Mouse (Mus musculus) midbrain, embryonic 10.5 days (tissue): Measurements from ENCODE around the gene Slc2a12. TPM values are rescaled to one million over a fixed set of nuclear protein-coding genes. Genes with fewer than 3 reads are reported as not detected.

ENCODE experiments used
- DNase-seq: peaks from one replicate; pipeline ENCODE4 v3.0.0-alpha.2; 2017; ENCODE audit warnings: low spot score
- H3K27ac ChIP-seq: fragments of 300-500 bp; sonication (generic); replicated peaks from 2 replicates; pipeline ENCODE4 v1.5.1; 2016; ENCODE audit warnings: mild to moderate bottlenecking
- H3K27me3 ChIP-seq: fragments of 300-500 bp; sonication (generic); 2 replicates; pipeline ENCODE4 v1.6.1; 2016; ENCODE audit warnings: low read depth, mild to moderate bottlenecking; ENCODE audit not compliant: poor library complexity, severe bottlenecking
- H3K36me3 ChIP-seq: fragments of 300-500 bp; sonication (generic); 2 replicates; pipeline ENCODE4 v1.6.1; 2016; ENCODE audit warnings: mild to moderate bottlenecking, moderate library complexity
- H3K4me1 ChIP-seq: fragments of 300-500 bp; sonication (generic); 2 replicates; pipeline ENCODE4 v1.6.1; 2016
- H3K4me3 ChIP-seq: fragments of 300-500 bp; sonication (generic); 2 replicates; pipeline ENCODE4 v1.5.1; 2016; ENCODE audit warnings: mild to moderate bottlenecking, moderate library complexity
- H3K9me3 ChIP-seq: fragments of 300-500 bp; sonication (generic); replicated peaks from 2 replicates; pipeline ENCODE4 v1.6.1; 2016; ENCODE audit warnings: mild to moderate bottlenecking
- WGBS: fragments of 180-500 bp; shearing (Covaris S2); methylation state at CpG from one replicate; pipeline ENCODE4 v1.1.7; 2016; 5-methylcytosine and 5-hydroxymethylcytosine counted together
- polyA plus RNA-seq: library from polyadenylated mRNA; unstranded; fragments of >200 nt; fragmentation: Nextera tagmentation; extraction: Ambion mirVana; gene quantifications from 2 replicates; pipeline ENCODE4 v1.2.1, GENCODE M21; 2016

Gene Slc2a12
- 1.5 and 1.7 TPM in 2 replicates for polyA plus RNA-seq

DNA sequence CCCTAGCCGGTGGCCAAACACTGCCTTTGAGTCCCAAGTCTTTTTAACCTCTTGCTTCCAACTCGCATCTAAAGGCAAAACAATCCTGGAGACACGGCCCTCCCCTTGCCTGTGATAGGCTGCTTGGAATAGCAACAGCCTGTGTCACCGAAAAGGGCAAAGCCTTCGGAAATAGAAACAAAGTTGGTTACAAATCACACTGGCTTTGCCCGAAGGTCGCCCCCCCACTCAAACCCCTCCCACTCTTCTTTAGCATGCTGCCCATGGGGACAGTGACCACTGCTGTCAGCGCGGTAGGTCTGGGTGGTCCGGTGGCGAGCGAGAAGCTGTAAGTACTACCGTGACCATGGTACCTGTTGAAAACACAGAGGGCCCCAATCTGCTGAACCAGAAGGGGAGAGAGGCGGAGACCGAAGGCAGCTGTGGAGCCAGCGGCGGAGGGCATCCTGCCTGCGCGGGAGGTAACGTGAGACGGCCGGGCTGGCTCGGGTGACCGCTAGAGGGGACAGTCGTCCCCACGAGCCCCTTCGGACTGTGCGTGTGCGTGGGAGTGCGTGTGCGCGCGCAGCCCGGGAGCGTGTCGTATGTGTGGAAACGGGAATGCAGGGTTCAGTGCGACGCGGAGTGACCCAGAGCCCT is at the start of gene Slc2a12:
Gene Slc2a12, plus strand, starts transcription at position 159 of the 639 bp plus-strand sequence.
- Histone ChIP-seq H3K27me3 (no peaks in the 10 kb centered on the region), H3K27ac (peak within 1 kb of the TSS; percentile 84), H3K4me3 (peak within 1 kb of the TSS; percentile 65), H3K9me3 (no peaks in the 10 kb centered on the region), H3K36me3 (no peaks in the 10 kb centered on the region), H3K4me1 (peaks cover 15% of the 10 kb centered on the region)
- 2% methylated on average over 40 of the region's 40 CpGs for WGBS
- peak; percentile 74 for DNase-seq

- no peak overlapping the region for H3K27ac ChIP-seq
- 0 out of 2 replicates have a peak, but pooled peaks cover 5% of the 10 kb centered on the region for H3K9me3 ChIP-seq
- no peak overlapping the region for H3K4me3 ChIP-seq
- DNase-seq = no peak
- no peaks in the 10 kb centered on the region for H3K27me3 ChIP-seq
- 90% methylated on average over 8 of the region's 8 CpGs for WGBS
- H3K4me1 ChIP-seq = no peaks in the 10 kb centered on the region
- no peaks in the 10 kb centered on the region for H3K36me3 ChIP-seq
These were observed 45.8 kb upstream of the Slc2a12 start for GRCm38 (mm10) chr10:22598908-22599480.

GRCm38 (mm10) chr10:22601046-22601445 is 43.8 kb upstream of the Slc2a12 start:
- no peak overlapping the region for H3K27ac ChIP-seq
- no peaks in the 10 kb centered on the region for H3K36me3 ChIP-seq
- 85% methylated on average over 6 of the region's 6 CpGs for WGBS
- H3K9me3 ChIP-seq = 0 out of 2 replicates have a peak, but pooled peaks cover 5% of the 10 kb centered on the region
- H3K4me3 ChIP-seq = no peak overlapping the region
- no peaks in the 10 kb centered on the region for H3K4me1 ChIP-seq
- no peak for DNase-seq
- H3K27me3 ChIP-seq = no peaks in the 10 kb centered on the region

- WGBS = 78% methylated on average over 2 of the region's 2 CpGs
- Histone ChIP-seq H3K4me3 (no peak overlapping the region), H3K27ac (no peak overlapping the region), H3K27me3 (no peaks in the 10 kb centered on the region), H3K4me1 (peaks cover 26% of the 10 kb centered on the region), H3K36me3 (no peaks in the 10 kb centered on the region), H3K9me3 (0 out of 2 replicates have a peak, but pooled peaks cover 5% of the 10 kb centered on the region)
- DNase-seq = no peak
These were observed 40.0 kb upstream of the Slc2a12 start for GRCm38 (mm10) chr10:22604801-22605200.

- no peak for DNase-seq
- no peaks in the 10 kb centered on the region for H3K27me3 ChIP-seq
- H3K4me3 ChIP-seq = no peak overlapping the region
- H3K4me1 ChIP-seq = peaks cover 26% of the 10 kb centered on the region
- H3K9me3 ChIP-seq = 0 out of 2 replicates have a peak, but pooled peaks cover 2% of the 10 kb centered on the region
- 82% methylated on average over 5 of the region's 5 CpGs for WGBS
- H3K27ac ChIP-seq = peak overlapping the region; percentile 89
- H3K36me3 ChIP-seq = no peaks in the 10 kb centered on the region
These were observed 36.5 kb upstream of the Slc2a12 start for GRCm38 (mm10) chr10:22608273-22608672.

GRCm38 (mm10) chr10:22608799-22609357 is 35.9 kb upstream of the Slc2a12 start:
- Histone ChIP-seq H3K4me3 (peak overlapping the region; percentile 34), H3K4me1 (peaks cover 26% of the 10 kb centered on the region), H3K27me3 (no peaks in the 10 kb centered on the region), H3K27ac (peak overlapping the region; percentile 89), H3K36me3 (no peaks in the 10 kb centered on the region), H3K9me3 (no peaks in the 10 kb centered on the region)
- under 1% methylated on average over 11 of the region's 11 CpGs for WGBS
- peak; percentile 86 for DNase-seq

DNA sequence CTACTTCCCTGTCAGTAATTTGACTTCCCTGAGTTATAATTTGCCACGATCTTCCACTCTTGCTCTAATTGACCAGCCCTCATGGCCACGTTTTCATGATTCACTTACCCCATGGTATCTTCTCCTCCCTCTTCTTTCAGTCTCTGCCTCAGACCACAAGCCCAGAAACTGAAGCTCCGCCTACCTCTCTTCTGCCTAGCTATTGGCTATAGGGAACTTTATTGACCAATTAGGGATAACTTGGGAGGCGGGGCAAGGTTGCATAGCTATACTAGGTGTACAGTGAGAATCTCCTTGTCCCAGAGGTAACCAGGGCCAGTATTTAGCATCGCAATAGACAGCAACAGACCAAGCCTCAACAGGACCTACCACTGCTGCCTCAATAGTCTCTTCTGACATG is 31.5 kb upstream of the Slc2a12 start:
- no peak for DNase-seq
- no peak overlapping the region for H3K27ac ChIP-seq
- no peaks in the 10 kb centered on the region for H3K36me3 ChIP-seq
- no peaks in the 10 kb centered on the region for H3K9me3 ChIP-seq
- no peaks in the 10 kb centered on the region for H3K27me3 ChIP-seq
- no peak overlapping the region for H3K4me3 ChIP-seq
- 90% methylated on average over 5 of the region's 5 CpGs for WGBS
- H3K4me1 ChIP-seq = peaks cover 18% of the 10 kb centered on the region

DNA sequence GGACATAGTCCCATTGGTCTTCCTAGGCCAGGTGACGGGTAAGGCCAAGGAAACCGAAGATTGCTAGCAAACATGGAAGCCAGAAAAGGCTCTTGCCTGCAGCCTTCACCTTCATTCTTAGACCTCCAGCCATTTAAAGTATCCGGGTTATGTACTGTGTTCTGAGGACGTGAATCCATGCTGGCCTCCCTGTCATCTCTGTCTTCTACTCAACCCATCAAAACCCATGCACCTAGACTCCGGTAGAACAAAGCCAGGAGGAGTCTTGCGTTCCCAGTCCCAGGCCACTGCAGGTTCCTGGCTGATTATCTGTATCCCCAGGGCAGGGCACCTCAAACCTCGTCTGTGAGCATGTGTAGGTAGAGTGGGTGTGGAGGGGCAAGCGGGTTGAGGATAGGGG is 30.3 kb upstream of the Slc2a12 start:
- no peak overlapping the region for H3K27ac ChIP-seq
- no peaks in the 10 kb centered on the region for H3K36me3 ChIP-seq
- WGBS = 89% methylated on average over 8 of the region's 8 CpGs
- no peaks in the 10 kb centered on the region for H3K27me3 ChIP-seq
- H3K4me1 ChIP-seq = peaks cover 7% of the 10 kb centered on the region
- H3K4me3 ChIP-seq = no peak overlapping the region
- peaks cover 4% of the 10 kb centered on the region; the same call in 1 of the 2 replicates for H3K9me3 ChIP-seq
- DNase-seq = no peak

GRCm38 (mm10) chr10:22615309-22615708 is 29.5 kb upstream of the Slc2a12 start:
- WGBS = 45% methylated on average over 10 of the region's 10 CpGs
- Histone ChIP-seq H3K4me1 (peaks cover 7% of the 10 kb centered on the region), H3K4me3 (no peak overlapping the region), H3K36me3 (no peaks in the 10 kb centered on the region), H3K27ac (peak overlapping the region; percentile 70), H3K9me3 (peaks cover 11% of the 10 kb centered on the region), H3K27me3 (no peaks in the 10 kb centered on the region)
- DNase-seq = peak; percentile 25

DNA sequence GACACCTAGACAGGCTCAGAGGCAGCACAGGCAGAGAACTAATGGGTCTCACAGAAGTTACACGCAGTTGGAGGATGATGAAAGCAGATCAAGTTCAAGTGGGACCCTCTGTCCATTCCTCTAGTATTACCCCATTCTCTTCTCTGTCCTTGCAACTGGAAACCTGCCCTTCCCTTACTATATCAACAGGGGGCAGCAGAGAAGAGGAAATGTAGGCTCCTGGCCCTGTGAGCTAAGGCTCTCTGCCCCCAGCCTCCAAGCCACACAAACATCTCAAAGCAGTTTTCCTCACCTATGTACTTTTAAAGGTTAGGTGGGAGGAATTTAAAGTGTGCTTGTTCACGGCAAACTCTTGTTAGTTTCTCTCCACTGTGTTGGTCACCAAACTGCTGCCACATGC is 26.0 kb upstream of the Slc2a12 start:
- no peak for DNase-seq
- no peak overlapping the region for H3K4me3 ChIP-seq
- H3K27ac ChIP-seq = no peak overlapping the region
- peaks cover 11% of the 10 kb centered on the region for H3K9me3 ChIP-seq
- no peaks in the 10 kb centered on the region for H3K36me3 ChIP-seq
- WGBS = 72% methylated on average over 2 of the region's 2 CpGs
- peaks cover 7% of the 10 kb centered on the region for H3K4me1 ChIP-seq
- no peaks in the 10 kb centered on the region for H3K27me3 ChIP-seq

DNA sequence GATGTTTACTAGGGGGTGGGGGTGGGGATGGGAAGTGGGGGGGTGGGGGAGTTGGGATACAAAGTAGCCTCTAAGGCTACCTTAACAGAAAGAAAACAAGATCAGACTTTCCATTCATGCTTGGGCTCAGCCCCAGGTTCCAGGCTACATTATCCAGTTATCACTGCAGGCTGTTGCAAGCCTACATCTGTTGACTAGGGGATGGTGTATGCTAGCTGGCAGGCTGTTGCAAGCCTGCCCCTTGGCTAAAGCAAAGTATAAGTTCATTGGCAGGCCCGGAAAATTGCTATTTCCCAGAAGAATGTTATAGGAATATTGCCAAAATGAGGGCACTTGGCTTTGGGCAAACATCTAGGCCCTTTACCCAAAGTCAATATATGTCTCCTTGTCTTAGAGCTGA is 16.0 kb upstream of the Slc2a12 start:
- Histone ChIP-seq H3K36me3 (no peaks in the 10 kb centered on the region), H3K27me3 (no peaks in the 10 kb centered on the region), H3K4me1 (peaks cover 13% of the 10 kb centered on the region), H3K27ac (no peak overlapping the region), H3K4me3 (no peak overlapping the region), H3K9me3 (no peaks in the 10 kb centered on the region)
- DNase-seq = no peak
- WGBS = 77% methylated on average over 1 of the region's 1 CpGs

DNA sequence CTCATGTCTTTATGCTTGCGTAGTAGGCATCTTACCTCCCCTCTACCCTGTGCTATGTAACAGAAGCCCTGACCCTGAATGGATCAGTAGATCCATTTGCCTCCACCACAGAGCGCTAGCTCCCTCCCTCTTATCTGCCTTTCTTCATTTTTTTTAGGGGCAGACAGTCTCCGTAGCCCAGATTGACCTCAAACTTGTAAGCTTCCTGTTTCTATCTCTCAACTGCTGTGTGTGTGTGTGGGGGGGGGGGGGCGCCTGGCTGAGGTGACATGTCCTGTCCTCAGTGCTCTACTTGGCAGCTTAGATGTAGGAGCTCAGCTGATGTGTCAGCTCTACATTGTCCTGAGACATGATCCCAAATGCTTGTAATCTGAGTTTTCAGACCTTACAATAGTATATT is 13.7 kb upstream of the Slc2a12 start:
- DNase-seq = no peak
- 81% methylated on average over 4 of the region's 4 CpGs for WGBS
- Histone ChIP-seq H3K4me1 (peaks cover 15% of the 10 kb centered on the region), H3K27me3 (no peaks in the 10 kb centered on the region), H3K4me3 (no peak overlapping the region), H3K27ac (no peak overlapping the region), H3K9me3 (no peaks in the 10 kb centered on the region), H3K36me3 (no peaks in the 10 kb centered on the region)

DNA sequence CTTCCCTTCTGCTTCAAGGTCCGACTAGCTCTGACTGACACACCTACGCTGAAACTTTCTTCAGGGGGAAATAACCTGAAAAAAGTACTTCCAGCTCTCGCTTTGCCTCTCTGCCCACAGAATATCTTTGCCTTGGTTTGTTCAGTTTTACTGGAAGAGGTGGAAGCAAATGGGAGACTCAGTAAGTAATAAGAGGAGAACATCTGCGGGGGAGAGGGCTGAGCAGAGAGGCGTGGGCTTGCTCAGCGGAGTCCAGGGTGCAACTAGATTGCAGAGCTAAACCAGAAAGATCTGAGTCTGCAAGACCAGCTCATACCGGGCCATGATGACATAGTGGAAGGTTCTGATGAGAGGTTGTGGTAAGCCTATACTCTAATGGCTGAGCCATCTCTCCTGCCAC is 13.3 kb upstream of the Slc2a12 start:
- Histone ChIP-seq H3K4me1 (peaks cover 15% of the 10 kb centered on the region), H3K4me3 (no peak overlapping the region), H3K36me3 (no peaks in the 10 kb centered on the region), H3K27ac (no peak overlapping the region), H3K27me3 (no peaks in the 10 kb centered on the region), H3K9me3 (no peaks in the 10 kb centered on the region)
- DNase-seq = no peak
- WGBS = 92% methylated on average over 7 of the region's 7 CpGs
